Mouse (Mus musculus) cerebellum, adult 2 months (tissue): ENCODE results near the gene Akap2.

Experiments
- CTCF ChIP-seq: fragments of 200-500 bp; IDR thresholded peaks from 2 replicates; pipeline ENCODE4 v1.5.1; 2011; ENCODE audit warnings: low read depth, mild to moderate bottlenecking, control low read depth, low read length, moderate library complexity, borderline replicate concordance; ENCODE audit not compliant: insufficient read depth
- POLR2A ChIP-seq: fragments of 200-500 bp; IDR thresholded peaks from 2 replicates; pipeline ENCODE4 v1.6.1; 2011; ENCODE audit warnings: low read length, control low read depth, borderline replicate concordance; ENCODE audit not compliant: insufficient read depth

DNA sequence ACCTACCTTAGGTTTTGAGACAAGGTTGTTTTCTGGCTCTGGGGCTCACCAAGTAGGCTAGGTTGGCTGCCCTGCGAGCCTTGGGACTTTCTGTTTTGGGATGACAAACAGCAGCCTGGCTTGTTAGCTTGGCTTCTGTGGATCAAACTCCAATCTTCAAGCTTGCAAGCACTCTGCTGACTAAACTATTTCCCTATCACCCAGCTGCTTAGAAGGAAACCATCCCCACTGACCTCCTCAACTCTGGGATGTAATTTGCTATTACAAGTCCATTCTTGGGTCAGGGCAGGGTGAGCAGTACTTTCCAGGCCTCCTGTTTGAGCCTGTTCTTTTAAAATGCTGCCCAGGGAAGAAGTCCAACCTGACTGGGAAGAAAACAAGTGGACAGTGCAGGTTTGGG, 47.5 kb downstream of the Akap2 start:
- TF ChIP-seq POLR2A, result no peak
- TF ChIP-seq CTCF, result no peak
